Mouse (Mus musculus): ENCODE measurements around the gene Clec16a.

The Clec16a gene

DNA sequence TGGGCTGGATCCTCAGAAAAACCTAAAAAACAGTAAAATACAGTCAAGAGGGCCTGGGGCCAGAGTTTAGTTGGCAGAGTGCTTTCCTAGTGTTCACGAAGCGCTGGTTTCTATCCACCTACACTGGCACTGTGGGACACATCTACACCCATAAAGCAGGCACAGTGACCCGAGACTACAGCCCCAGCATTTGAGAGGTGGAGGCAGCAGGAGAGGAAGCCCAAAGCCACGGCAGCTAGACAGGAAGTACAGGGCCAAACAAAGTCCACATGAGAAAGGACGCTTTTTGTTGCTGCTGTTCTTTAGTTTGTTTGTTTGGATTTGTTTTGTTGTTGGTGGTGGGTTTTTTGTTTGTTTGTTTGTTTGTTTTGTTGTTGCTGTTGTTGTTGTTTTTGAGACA lies 8.8 kb upstream of the Clec16a start:
- DNase-seq (ENCODE audit: low spot score): no peak

DNA sequence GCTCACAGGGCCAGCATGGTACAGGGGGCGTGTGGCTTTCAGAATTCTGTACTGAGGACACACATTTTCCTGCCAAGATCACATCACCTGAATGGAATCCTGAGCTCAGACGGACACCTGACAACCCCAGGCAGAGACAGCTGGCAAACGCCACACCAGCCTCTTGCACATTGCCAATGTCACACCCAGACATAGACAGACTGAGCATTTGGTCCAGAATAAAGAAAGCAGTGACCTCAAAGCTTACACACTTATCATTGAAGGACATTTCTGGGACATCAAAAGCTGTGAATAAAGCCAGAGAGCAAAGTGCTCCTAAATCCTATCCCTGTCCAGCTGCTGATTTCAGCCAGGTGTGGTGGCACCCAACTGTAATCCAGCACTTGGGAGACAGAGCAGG lies 8.2 kb upstream of the Clec16a start:
- DNase-seq (ENCODE audit: low spot score): no peak

DNA sequence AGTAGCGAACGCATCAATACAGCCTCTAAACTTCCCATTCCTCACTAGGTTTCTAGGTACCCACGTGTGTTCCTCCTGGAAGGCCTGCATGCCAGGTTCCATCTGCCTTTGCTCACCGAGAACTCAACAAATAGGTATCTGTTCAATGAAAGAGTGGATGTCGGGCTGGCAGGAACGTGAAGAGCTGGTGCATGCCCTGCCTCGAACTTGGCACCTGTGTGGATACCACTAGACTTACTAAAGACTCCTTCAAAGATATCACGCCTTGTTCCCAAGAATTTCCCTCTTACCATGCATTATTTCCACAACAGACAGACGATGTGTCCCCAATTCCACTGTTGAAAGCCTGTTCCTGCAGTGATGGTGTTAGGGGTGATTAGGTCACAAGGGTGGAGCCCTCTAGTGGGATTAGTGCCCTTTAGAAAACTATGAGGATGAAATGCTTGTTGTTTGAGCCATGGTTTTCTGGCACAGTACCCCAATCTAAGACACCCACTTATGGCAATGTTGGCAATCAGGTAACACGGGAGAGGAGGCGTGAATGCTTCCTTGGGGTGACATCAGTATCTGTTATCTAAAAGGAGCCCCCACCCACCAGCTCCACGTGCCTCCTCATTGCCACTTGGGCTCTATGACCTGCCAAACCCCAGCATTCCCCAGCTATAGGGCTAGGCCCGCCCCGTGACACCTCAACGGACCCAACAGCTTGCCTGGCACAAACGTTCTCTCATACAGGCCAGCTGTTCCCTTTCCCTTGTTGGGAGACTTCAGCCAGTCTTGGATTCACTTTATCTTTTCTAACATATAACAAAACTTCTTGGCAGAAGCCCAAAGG lies 4.2 kb upstream of the Clec16a start:
- no peak for DNase-seq (ENCODE audit: low spot score)

DNA sequence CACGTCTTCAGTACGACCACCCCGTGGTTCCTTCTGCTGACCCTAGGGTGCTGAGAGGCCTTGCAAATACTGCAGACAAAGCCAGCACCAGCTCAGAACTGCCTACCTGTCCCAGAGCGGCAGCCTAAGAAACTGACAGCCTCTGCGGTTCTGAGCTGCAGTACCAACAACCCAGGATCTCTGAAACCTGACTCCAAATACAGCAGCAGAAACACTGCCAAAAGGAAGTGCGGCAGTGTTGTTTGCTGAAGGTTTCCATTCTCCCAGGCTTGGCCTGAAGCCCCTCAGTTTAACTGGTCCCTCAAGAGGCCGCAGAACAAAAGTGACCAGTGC lies 3.6 kb upstream of the Clec16a start:
- no peak for DNase-seq (ENCODE audit: low spot score)

DNA sequence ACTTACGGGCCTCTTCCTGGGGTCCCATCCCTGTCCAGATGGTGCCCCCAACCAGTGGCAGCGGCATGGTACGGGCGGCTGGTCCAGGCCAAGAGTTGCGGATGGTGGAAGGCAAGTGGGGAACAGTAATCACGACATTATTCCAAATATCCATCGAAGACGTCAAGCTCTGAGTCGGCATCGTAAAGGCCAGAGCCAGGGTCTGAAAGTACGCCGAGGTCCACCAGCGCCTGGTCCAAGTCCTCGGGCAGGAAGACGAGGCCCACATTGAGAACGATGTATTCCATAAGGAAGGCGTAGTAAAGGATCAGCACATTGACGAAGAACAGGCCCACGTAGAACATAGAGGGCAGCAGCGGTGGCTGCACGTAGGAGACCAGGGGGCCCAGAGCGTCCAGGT lies 2.9 kb upstream of the Clec16a start:
- no peak for DNase-seq (ENCODE audit: low spot score)

DNA sequence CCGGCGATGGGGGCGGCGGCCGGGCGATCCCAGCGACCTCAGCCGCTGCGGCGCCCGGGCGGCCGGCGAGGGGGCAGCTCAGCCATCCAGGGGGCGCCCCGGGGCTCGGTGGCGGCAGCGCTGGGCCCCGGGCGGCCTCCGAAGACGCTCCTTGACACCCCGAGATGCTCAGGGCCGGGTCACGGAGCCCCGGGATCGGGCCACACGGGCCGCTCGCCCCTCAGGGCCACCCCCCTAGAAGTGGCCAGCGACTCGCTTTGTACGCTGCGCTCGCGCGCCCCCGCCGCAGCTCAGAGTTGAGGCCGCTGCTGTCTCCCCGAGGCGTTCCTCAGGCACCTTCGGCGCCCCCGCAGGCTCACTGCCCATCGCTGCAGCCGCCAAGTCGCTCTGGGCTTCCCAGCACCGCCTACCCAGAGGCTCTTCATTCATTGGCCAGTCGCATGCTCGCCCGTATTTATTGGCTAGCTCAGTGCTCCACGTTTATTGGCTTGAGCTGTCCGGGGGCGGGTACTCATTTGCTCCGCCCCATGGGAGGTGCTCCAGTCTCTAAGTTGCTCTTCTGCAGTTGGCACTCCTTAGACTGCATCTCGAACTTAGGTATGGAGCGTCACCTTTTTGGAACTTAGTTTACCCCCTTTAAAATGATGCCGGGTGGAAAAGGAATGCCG lies 2.3 kb upstream of the Clec16a start, which contains the start of gene Dexi:
TSS of gene Dexi (minus strand) at position 357 of the 668 bp plus-strand sequence.
- peak; percentile 95 for DNase-seq (ENCODE audit: low spot score)

DNA sequence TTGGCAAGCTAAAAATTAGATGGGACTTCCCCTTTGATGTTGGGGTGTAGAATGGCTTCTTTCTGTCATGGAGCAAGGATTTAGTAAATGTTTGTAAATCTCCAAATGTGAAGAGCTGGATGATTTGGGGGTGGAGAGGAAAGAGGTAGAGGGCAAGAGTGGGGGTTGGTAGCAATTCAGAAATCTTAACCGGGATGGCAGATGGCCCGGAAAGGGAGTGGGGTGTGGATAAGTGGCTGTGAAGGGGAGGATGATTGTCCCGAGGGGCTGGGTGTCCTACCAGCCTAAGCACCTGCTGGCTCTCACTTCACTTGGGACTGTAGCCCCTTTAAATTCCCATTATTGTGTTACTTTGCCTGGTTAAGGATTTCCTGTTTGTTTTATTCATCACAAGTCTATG lies 1.7 kb downstream of the Clec16a start:
- DNase-seq (ENCODE audit: low spot score): no peak

DNA sequence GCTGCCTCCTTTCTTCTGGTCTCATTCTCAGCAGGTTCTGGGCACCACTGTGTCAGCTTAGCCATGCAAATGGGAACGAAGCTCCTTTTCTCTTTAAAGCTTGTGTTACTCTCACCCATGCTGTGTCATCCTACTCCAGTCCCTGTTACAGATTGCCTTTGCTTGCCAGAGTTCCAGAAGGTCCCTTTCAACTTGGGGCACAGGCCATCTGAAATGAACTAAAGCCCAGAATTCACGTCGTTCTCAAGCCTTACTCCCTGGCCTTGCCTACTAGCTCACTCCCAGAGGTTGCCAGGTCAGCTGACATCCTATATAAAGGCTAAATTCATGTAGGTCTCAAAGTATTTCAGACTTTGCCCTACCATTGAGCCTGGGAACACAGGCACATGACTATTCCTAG lies 3.8 kb downstream of the Clec16a start:
- DNase-seq (ENCODE audit: low spot score): no peak

DNA sequence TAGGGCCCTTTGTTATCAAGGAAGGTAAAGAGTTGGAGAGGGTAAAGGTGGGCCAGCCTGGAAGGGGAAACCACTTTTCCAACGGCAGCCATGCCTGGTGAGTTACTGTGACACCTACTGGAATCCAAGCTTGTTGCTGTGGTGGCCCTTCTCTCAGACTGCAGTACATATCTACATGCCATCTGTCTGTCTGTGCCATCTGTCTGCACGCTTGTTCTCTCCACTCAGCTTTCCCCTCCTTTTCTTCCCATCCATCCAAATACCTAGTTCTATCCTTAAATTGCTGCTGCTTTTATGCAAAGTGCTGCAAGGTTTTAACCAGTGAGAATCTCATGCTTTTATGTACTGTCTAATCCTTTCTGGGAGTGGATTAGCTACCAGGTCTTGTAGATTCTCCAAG lies 4.5 kb downstream of the Clec16a start:
- no peak for DNase-seq (ENCODE audit: low spot score)

DNA sequence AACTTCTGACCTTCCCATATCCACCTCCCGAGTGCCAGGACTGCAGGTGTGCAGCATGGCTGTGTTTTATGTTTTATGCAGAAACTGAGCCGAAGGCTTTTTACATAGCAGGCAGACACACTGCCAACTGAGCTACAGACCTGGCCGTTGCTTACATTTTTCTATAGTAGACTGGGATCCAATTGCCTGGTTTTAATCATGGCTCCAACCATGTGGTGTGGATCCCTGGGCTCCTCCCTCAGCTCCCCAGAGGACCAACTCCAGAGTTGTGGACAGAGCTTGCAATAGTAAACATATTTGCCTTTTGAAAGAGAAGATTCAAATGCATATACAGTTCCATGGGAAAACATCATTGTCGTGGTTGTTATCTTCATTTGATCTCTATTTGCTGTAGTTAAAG lies 6.5 kb downstream of the Clec16a start:
- no peak for DNase-seq (ENCODE audit: low spot score)

DNA sequence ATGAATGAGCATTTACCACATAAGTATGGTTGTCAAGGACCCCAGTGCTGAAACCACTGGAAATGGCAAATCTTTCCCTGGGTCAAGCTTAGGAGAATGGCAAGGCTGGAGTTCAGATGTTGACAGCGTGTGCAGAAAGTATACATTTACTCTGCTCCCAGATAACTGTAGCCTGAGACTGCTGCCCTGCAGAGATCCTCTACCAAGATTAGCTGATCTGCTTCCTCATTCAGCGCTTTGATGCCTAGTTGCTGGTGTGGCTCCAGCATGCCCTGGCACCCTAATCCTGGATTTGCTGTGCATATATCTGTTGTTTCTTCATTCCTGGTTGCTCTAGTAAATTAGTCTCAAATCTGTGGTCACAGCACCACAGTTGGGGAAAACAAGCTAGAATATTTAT lies 8.7 kb downstream of the Clec16a start:
- DNase-seq (ENCODE audit: low spot score): no peak

DNA sequence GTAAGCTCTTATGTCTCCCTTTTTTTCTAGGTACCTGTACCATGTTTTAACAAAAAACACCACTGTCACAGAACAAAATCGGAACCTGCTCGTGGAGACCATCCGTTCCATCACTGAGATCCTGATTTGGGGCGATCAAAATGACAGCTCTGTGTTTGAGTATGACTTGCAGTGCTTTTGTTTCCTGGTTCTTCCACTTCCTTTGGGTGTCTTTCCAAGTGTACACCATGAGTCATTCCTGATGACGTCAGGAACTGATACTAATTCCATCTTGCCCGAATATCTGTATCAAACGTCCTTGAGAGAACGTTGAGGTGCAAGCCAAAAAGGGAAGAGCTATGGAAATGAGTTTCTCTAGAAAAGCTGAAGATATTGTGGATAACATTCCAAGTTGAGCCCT lies 14.9 kb downstream of the Clec16a start:
- DNase-seq (ENCODE audit: low spot score): no peak

DNA sequence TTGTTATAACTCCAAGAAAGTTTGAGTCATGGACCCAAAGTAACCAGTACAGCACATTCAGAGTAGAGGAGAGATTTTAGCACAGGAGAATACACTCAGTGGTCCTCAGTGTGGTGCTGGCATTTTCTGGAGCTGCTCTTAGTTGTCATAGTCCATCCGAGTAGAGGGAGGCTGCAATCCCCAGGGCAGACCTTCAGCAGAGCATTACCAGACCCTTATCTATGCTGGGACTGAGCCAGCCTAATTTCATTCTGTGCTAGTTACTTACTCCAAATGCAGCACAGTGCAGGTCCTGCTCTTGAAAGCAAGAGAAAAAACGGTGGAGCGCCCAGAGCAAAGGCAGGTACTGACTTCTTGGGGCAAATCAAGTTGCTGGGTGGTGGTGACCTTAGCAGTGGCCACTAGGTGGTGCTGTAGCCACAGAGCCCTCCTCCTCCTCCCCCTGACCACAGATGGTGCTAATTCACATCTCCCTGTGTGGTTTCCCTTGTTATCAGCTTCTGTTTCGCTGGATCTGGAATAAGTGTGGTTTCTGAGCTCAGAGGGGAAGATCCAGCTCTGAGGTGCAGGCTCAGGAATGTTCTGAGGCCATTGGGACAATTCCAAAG lies 20.2 kb downstream of the Clec16a start:
- no peak for DNase-seq (ENCODE audit: low spot score)

DNA sequence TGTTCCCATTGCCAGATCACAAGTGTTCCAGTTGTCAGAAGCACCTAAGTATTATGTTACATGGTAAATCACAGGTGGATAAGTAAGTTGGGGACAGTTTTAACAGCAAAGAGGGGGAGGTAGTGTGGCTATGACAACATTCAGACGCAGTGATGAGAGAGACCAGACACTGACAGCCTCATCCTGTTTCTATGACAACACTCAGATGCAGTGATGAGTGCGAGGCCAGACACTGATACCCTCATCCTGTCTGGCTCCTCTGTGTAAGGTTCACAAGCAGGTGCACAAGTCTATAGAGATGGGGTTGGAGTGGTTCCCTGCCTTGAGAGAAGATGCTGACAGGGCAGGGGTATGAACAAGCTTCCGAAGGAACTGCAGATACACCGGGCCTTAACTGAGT lies 22.0 kb downstream of the Clec16a start:
- DNase-seq (ENCODE audit: low spot score): no peak

DNA sequence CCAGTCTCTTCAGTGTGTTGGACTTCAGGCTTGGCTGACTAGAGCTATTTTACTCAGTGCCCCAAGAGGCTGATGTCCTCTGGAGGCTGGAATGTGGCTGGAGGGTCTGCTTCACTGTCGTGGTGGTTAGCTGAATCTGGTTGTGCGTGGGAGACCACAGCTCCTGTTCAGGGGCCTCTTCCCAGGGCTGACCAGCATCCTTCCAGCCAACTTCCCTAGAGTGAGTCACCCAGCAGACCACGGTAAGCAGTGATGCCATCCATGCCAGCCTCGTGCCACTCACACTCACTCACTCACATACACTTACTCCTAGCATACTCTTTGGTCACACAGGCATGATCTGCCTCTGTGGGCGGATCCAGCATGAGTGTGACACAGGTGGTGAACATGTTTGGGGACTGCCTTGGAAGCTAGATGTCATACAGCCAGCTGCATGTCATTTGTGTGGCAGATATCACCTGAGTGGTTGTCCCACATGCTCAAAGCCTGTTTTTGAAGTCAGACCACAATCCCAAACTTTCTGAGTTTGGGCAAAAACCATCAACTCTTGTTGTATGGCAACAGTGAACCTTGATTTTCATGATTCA lies 24.8 kb downstream of the Clec16a start:
- DNase-seq (ENCODE audit: low spot score): no peak

DNA sequence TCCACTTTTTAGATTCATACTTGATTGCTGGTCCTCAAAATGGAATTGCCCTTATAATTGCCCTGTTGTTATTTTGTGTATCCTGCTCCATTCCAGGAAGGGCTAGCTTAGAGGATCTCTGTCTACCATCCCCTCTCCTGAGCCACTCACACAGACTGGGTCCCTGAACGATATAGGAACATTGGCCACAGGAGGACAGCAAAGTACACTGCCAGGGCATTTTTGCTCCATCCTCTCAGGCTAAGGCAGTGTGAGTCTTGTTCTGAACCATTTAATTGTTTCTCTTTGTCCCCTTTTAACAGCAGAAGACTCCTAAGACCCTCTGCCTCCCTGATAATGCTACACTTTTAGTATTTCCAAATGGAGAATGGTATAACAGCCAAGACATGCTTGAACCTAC lies 25.6 kb downstream of the Clec16a start:
- peak; percentile 36 for DNase-seq (ENCODE audit: low spot score)

DNA sequence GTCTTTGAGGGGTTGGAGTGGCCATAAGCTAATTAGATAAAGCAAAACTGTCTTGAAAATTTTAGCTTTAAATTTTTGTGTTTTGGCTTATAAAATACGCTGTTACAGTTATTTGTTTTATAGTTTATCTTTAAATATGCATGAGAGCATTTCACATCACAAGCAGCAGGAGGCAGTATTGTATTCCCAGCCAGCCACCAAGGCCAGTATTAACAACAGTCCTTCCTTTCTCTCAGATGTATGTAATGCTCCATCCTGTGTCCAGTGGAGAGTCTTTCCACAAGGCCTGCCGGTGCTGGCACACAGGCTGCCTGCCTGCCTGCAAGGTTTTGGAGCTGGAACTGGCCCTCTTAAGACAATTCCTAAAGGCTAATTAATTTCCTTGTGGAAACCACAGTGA lies 26.7 kb downstream of the Clec16a start:
- DNase-seq (ENCODE audit: low spot score): no peak

DNA sequence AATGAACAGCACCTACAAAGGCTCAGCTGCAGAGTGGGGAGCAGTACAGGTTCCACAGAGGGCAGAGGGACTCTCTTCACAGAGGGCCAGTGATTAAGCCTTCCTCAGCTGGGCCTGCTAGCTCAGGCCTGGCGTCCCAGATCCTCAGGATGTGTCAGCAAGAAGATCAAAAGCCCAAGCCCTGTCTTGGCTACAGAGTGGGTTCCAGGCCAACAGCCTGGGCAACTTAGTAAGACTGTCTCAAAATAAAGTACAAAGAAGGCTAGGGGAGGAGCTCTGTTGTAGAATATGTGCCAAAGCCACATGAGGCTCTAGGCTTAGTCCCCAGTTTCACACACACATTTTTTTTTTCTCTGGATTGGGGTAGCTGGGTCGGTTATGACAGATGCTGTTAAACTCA lies 29.8 kb downstream of the Clec16a start:
- DNase-seq (ENCODE audit: low spot score): no peak

DNA sequence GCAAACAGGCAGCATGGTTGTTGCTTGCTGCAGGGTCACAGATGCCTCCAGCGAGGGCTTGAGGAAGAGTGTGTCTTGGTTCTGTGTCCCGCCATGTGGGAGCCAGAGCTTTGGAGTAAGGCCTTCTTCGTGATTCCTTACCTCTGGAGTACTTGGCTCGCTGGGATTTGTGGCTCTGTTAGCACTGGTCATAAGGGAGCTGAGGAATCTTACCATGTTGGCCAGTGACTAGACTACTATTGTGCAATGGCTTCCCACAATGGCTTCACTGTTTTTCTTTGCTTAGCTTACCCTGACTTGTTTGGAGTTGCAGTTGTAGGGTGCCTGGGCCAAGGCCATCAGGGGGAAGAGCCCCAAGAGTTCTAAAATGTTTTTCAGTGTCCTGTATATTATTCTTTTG lies 30.8 kb downstream of the Clec16a start:
- no peak for DNase-seq (ENCODE audit: low spot score)

DNA sequence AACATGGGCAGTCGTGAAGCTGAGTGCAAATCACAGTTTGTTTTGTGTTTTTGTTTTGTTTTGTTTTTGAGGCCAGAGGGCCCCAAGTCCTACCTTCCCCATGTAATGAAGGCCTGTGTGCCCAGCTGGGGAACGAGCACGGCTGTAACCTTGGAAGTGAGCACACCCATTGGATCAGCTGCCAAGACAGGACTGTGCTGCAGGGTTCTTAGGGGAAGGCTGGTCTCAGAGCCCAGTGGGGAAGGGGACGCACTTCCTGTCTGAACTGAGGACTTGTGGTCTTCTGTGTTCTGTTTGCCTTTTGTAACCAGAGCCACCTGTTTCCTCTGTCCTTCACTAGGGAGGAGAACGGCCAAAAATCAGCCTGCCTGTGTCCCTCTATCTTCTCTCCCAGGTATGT lies 32.4 kb downstream of the Clec16a start:
- no peak for DNase-seq (ENCODE audit: low spot score)

DNA sequence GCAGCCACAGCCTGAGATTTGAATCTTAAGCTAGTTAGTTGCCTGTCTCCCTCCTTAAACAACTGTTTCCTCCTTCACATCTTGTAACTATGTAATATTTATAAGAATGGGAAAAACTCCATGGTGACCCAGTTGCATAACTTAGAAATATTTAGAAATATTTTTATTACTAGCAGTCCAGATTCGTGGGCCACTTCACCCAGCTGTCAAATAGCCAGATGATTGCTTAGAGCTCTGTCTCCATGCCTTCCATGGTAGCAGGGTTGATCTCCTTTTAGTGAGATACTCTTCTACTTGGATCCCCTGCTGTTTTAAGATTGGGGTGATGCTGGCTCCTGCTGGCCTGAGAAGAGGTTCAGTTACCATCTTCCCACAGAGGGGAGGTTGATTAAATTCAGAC lies 33.2 kb downstream of the Clec16a start:
- DNase-seq (ENCODE audit: low spot score): no peak

DNA sequence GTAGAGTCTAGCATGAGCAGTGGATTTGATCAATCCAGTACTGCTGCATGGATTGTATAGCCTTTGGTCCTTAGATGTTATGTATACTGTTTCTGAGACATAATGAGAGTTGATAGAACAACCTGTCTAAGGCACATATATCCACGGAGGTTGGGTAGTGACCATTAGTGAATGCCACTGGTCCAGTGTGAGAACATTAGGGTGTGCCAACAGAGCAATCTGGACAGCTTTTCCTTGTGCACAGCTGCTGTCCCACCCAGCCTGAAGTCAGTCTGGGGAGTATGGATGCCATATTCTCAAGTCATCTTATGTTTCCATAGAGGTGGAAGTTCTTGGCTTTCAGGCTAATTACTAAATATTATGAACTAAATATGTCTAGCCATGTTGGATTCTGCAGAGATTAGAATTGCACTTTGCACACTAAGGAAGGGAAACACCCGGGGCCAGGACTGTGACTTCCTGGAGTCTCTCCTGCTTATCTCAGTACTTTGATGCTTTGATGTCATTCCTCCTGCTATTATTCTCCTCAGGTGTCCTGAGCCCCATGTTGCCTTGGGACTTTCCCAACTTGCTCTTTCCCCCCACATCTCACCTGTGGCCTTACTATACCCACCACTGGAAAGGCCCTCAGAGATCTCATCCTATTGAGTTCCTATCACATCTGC lies 36.2 kb downstream of the Clec16a start:
- no peak for DNase-seq (ENCODE audit: low spot score)

DNA sequence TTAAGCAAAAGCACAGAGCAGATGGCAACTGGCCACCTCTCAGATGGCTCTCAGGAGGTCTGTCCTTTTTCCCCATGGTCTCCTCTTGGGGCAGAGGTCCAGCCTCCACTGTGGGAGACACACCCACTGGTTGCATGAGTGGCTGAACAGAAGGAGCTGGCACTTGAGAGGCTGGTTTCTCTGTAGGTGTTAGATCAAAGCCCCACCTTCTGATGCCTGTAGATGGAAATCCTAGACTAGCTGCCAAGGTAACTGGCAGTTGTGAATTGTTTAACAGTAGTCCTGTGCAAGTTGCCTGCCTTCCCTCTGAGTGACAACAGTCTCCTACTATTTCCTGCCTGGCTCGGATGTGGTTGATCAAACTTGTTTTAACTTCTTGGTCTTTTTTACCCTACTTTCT lies 40.0 kb downstream of the Clec16a start:
- no peak for DNase-seq (ENCODE audit: low spot score)

All from layer of hippocampus, adult 9-10 months (tissue).